ENCODE assay signal across 17 mouse cellular contexts in the genomic region with DNA sequence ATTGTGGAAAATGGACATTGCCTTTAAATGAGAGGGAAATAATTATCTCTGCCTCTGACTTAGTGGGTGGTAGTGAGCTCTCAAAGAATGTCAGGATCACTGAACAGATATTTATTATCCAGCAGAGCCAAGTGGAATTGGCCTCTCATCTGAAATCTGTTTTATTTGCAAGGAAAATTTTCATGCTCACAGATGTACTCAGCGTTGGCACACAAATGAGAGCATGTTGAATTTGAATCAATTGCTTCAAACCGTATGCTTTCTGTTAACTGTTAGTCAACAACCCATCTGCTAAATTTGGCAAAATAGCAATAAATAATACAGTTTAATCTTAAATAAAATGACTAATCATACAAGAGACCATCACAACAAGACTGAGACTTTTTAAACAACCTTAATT.
DNase-seq lines count a peak whose midpoint lies in the region.
"Had no signal": no experiment of that assay in that cellular context is flagged by ENCODE, and none has a peak within 500 bp of the region (broad histone marks: within the 10 kb centered on the region; RNA-seq: fewer than 3 reads in every experiment).

No protein-coding gene starts in this region.

- peak; percentile 11 for DNase-seq in layer of hippocampus, adult 11-12 months (ENCODE audit: low spot score)
- DNase-seq in layer of hippocampus, postnatal 25 days (ENCODE audit: extremely low spot score in 1 of 2, low spot score in 1 of 2): no peak
- peak; percentile 59 for DNase-seq in brain, embryonic 18.5 days (ENCODE audit: low read depth, low spot score)
- peak; percentile 30 to 75 for DNase-seq in layer of hippocampus, adult 18-20 months (ENCODE audit: low spot score in 2 of 2)
- DNase-seq in layer of hippocampus, postnatal 36 days: peak; percentile 4 to 15
- DNase-seq in gastrocnemius, postnatal 25 days: no peak
- DNase-seq in left cerebral cortex, adult 8-10 months (ENCODE audit: low spot score in 2 of 2): no peak
- DNase-seq: adrenal gland, postnatal 10 days; cerebellum, adult 9-11 months; gastrocnemius, adult 2 months; heart, postnatal 36 days; kidney, adult 2 months; kidney, postnatal 10 days; liver, postnatal 0 days; right cerebral cortex, postnatal 4 days; thymus, adult 18-20 months; thymus, postnatal 4 days had no signal

Comparison
In these comparisons a context has a peak if more than half of its experiments do, and no peak if none do; other contexts are left out.
1. DNase-seq: peak in layer of hippocampus, adult 11-12 months (single experiment), brain, embryonic 18.5 days (single experiment), layer of hippocampus, adult 18-20 months (2 of 2) and layer of hippocampus, postnatal 36 days (2 of 2); none in layer of hippocampus, postnatal 25 days (0 of 2), gastrocnemius, postnatal 25 days (single experiment) and left cerebral cortex, adult 8-10 months (0 of 2).